Mouse (Mus musculus): Measurements from ENCODE around the gene Nap1l4. TPM values are rescaled to one million over a fixed set of nuclear protein-coding genes. Genes with fewer than 3 reads are reported as not detected.

Nap1l4 gene
- polyA plus RNA-seq, 1 experiment from 2014 or later, result 133 TPM

- ATAC-seq (replicated peaks; ENCODE audit: low FRiP score) (no peak), DNase-seq (ENCODE audit: low spot score) (peak; percentile 50)
- H3K36me3 ChIP-seq (ENCODE audit: control insufficient read depth, insufficient read depth, low read length), result no peaks in the 10 kb centered on the region
- peak overlapping the region; percentile 73 for H3K4me2 ChIP-seq
- no peak overlapping the region for H3K27ac ChIP-seq (ENCODE audit: low read depth, low read length)
- peak overlapping the region; percentile 49 for H3K4me3 ChIP-seq (ENCODE audit: low read depth, low read length)
- 0 out of 2 replicates have a peak overlapping the region, but pooled peaks have one; percentile 27 for H3K9ac ChIP-seq (ENCODE audit: low read depth, low read length)
- peaks cover 57% of the 10 kb centered on the region for H3K27me3 ChIP-seq (replicated peaks; ENCODE audit: control insufficient read depth, insufficient read depth, low read length)
- 0 out of 2 replicates have a peak, but pooled peaks cover 7% of the 10 kb centered on the region for H3K4me1 ChIP-seq (replicated peaks; ENCODE audit: control insufficient read depth, insufficient read depth, low read length)
- H3K9me3 ChIP-seq (ENCODE audit: control insufficient read depth, low read length), result no peaks in the 10 kb centered on the region
- 3% methylated on average over 55 of the region's 55 CpGs for WGBS
These were observed 47.1 kb downstream of the Nap1l4 start for GRCm38 (mm10) chr7:143501643-143502417.

- DNase-seq (ENCODE audit: low spot score) (no peak), ATAC-seq (replicated peaks; ENCODE audit: low FRiP score) (no peak)
- no peak overlapping the region for H3K9ac ChIP-seq (ENCODE audit: low read depth, low read length)
- no peaks in the 10 kb centered on the region for H3K9me3 ChIP-seq (ENCODE audit: control insufficient read depth, low read length)
- WGBS, result 32% methylated on average over 2 of the region's 2 CpGs
- no peaks in the 10 kb centered on the region for H3K36me3 ChIP-seq (ENCODE audit: control insufficient read depth, insufficient read depth, low read length)
- no peak overlapping the region for H3K27ac ChIP-seq (ENCODE audit: low read depth, low read length)
- H3K27me3 ChIP-seq (replicated peaks; ENCODE audit: control insufficient read depth, insufficient read depth, low read length), result peaks cover 54% of the 10 kb centered on the region
- peaks cover 8% of the 10 kb centered on the region; the same call in 1 of the 2 replicates for H3K4me1 ChIP-seq (replicated peaks; ENCODE audit: control insufficient read depth, insufficient read depth, low read length)
- no peak overlapping the region for H3K4me3 ChIP-seq (ENCODE audit: low read depth, low read length)
- H3K4me2 ChIP-seq, result no peak overlapping the region
These were observed 48.0 kb downstream of the Nap1l4 start for GRCm38 (mm10) chr7:143500912-143501311.

- Histone ChIP-seq H3K4me2 (no peak overlapping the region), H3K27ac (ENCODE audit: low read depth, low read length) (no peak overlapping the region)
- DNase-seq (ENCODE audit: low spot score), result no peak
These were observed 50.3 kb downstream of the Nap1l4 start for GRCm38 (mm10) chr7:143498584-143498983.

GRCm38 (mm10) chr7:143495104-143495961 lies 53.6 kb downstream of the Nap1l4 start:
- ATAC-seq (replicated peaks; ENCODE audit: low FRiP score), result no peak
- no peak overlapping the region for H3K4me2 ChIP-seq
- H3K9me3 ChIP-seq (ENCODE audit: control insufficient read depth, low read length), result no peaks in the 10 kb centered on the region
- H3K27me3 ChIP-seq (replicated peaks; ENCODE audit: control insufficient read depth, insufficient read depth, low read length), result peaks cover 8% of the 10 kb centered on the region
- WGBS, result 47% methylated on average over 8 of the region's 8 CpGs
- no peak overlapping the region for H3K9ac ChIP-seq (ENCODE audit: low read depth, low read length)
- no peaks in the 10 kb centered on the region for H3K36me3 ChIP-seq (ENCODE audit: control insufficient read depth, insufficient read depth, low read length)
- no peak overlapping the region for H3K4me3 ChIP-seq (ENCODE audit: low read depth, low read length)
- peaks cover 12% of the 10 kb centered on the region for H3K4me1 ChIP-seq (replicated peaks; ENCODE audit: control insufficient read depth, insufficient read depth, low read length)
- DNase-seq (ENCODE audit: low spot score), result no peak
- no peak overlapping the region for H3K27ac ChIP-seq (ENCODE audit: low read depth, low read length)

More at GRCm38 (mm10) chr7:143498584-143498983, 50.3 kb downstream of the Nap1l4 start:
- no peak overlapping the region for H3K4me3 ChIP-seq (ENCODE audit: low read depth, low read length)
- no peaks in the 10 kb centered on the region for H3K9me3 ChIP-seq (ENCODE audit: control insufficient read depth, low read length)
- H3K36me3 ChIP-seq (ENCODE audit: control insufficient read depth, insufficient read depth, low read length), result no peaks in the 10 kb centered on the region
- H3K27me3 ChIP-seq (replicated peaks; ENCODE audit: control insufficient read depth, insufficient read depth, low read length), result peaks cover 39% of the 10 kb centered on the region
- H3K9ac ChIP-seq (ENCODE audit: low read depth, low read length), result no peak overlapping the region
- WGBS, result 84% methylated on average over 4 of the region's 4 CpGs
- peaks cover 18% of the 10 kb centered on the region for H3K4me1 ChIP-seq (replicated peaks; ENCODE audit: control insufficient read depth, insufficient read depth, low read length)
- ATAC-seq (replicated peaks; ENCODE audit: low FRiP score), result no peak

- Histone ChIP-seq H3K4me3 (ENCODE audit: low read depth, low read length) (no peak overlapping the region), H3K27me3 (replicated peaks; ENCODE audit: control insufficient read depth, insufficient read depth, low read length) (peaks cover 7% of the 10 kb centered on the region), H3K9ac (ENCODE audit: low read depth, low read length) (no peak overlapping the region), H3K4me1 (replicated peaks; ENCODE audit: control insufficient read depth, insufficient read depth, low read length) (peaks cover 12% of the 10 kb centered on the region), H3K4me2 (no peak overlapping the region), H3K27ac (ENCODE audit: low read depth, low read length) (no peak overlapping the region), H3K9me3 (ENCODE audit: control insufficient read depth, low read length) (no peaks in the 10 kb centered on the region), H3K36me3 (ENCODE audit: control insufficient read depth, insufficient read depth, low read length) (no peaks in the 10 kb centered on the region)
- 64% methylated on average over 6 of the region's 6 CpGs for WGBS
- ATAC-seq (replicated peaks; ENCODE audit: low FRiP score) (no peak), DNase-seq (ENCODE audit: low spot score) (no peak)
These were observed 55.2 kb downstream of the Nap1l4 start for GRCm38 (mm10) chr7:143493616-143494126.

- whole genome bisulfite sequencing, result 72% methylated on average over 6 of the region's 6 CpGs
- no peaks in the 10 kb centered on the region for H3K4me1 ChIP-seq (replicated peaks; ENCODE audit: control insufficient read depth, insufficient read depth, low read length)
These were observed 59.2 kb downstream of the Nap1l4 start for GRCm38 (mm10) chr7:143489735-143490134.

GRCm38 (mm10) chr7:143482541-143482940 lies 66.4 kb downstream of the Nap1l4 start:
- no peak overlapping the region for H3K9ac ChIP-seq (ENCODE audit: low read depth, low read length)
- peak; percentile 32 for ATAC-seq (replicated peaks; ENCODE audit: low FRiP score)
- H3K4me3 ChIP-seq (ENCODE audit: low read depth, low read length), result no peak overlapping the region
- no peaks in the 10 kb centered on the region for H3K9me3 ChIP-seq (ENCODE audit: control insufficient read depth, low read length)
- no peaks in the 10 kb centered on the region for H3K36me3 ChIP-seq (ENCODE audit: control insufficient read depth, insufficient read depth, low read length)
- no peak overlapping the region for H3K4me2 ChIP-seq
- 15% methylated on average over 6 of the region's 6 CpGs for WGBS
- H3K27ac ChIP-seq (ENCODE audit: low read depth, low read length), result no peak overlapping the region
- H3K4me1 ChIP-seq (replicated peaks; ENCODE audit: control insufficient read depth, insufficient read depth, low read length), result no peaks in the 10 kb centered on the region
- DNase-seq (ENCODE audit: low spot score), result no peak
- peaks cover 3% of the 10 kb centered on the region for H3K27me3 ChIP-seq (replicated peaks; ENCODE audit: control insufficient read depth, insufficient read depth, low read length)

More at GRCm38 (mm10) chr7:143489735-143490134, 59.2 kb downstream of the Nap1l4 start:
- DNase-seq (ENCODE audit: low spot score) (no peak), ATAC-seq (replicated peaks; ENCODE audit: low FRiP score) (peak; percentile 60; the same call in 1 of the 2 replicates)
- peaks cover 10% of the 10 kb centered on the region for H3K27me3 ChIP-seq (replicated peaks; ENCODE audit: control insufficient read depth, insufficient read depth, low read length)
- H3K36me3 ChIP-seq (ENCODE audit: control insufficient read depth, insufficient read depth, low read length), result no peaks in the 10 kb centered on the region
- no peak overlapping the region for H3K9ac ChIP-seq (ENCODE audit: low read depth, low read length)
- H3K4me3 ChIP-seq (ENCODE audit: low read depth, low read length), result no peak overlapping the region
- no peak overlapping the region for H3K4me2 ChIP-seq
- H3K27ac ChIP-seq (ENCODE audit: low read depth, low read length), result no peak overlapping the region
- H3K9me3 ChIP-seq (ENCODE audit: control insufficient read depth, low read length), result no peaks in the 10 kb centered on the region

GRCm38 (mm10) chr7:143481806-143482387 lies 67.0 kb downstream of the Nap1l4 start:
- no peak overlapping the region for H3K27ac ChIP-seq (ENCODE audit: low read depth, low read length)
- H3K4me2 ChIP-seq, result no peak overlapping the region
- no peak overlapping the region for H3K9ac ChIP-seq (ENCODE audit: low read depth, low read length)
- peaks cover 3% of the 10 kb centered on the region for H3K27me3 ChIP-seq (replicated peaks; ENCODE audit: control insufficient read depth, insufficient read depth, low read length)
- ATAC-seq (replicated peaks; ENCODE audit: low FRiP score) (no peak), DNase-seq (ENCODE audit: low spot score) (no peak)
- H3K4me3 ChIP-seq (ENCODE audit: low read depth, low read length), result no peak overlapping the region
- H3K9me3 ChIP-seq (ENCODE audit: control insufficient read depth, low read length), result no peaks in the 10 kb centered on the region
- no peaks in the 10 kb centered on the region for H3K4me1 ChIP-seq (replicated peaks; ENCODE audit: control insufficient read depth, insufficient read depth, low read length)
- 47% methylated on average over 5 of the region's 5 CpGs for WGBS
- no peaks in the 10 kb centered on the region for H3K36me3 ChIP-seq (ENCODE audit: control insufficient read depth, insufficient read depth, low read length)

Data from liver, embryonic 11.5 days (tissue).